Comparison of ENCODE assay signal across 21 mouse cellular contexts in genomic region chr9:37115820-37116219, GRCm38 (mm10). TPM values are rescaled to one million over a fixed set of nuclear protein-coding genes. Genes with fewer than 3 reads are reported as not detected.
DNase-seq lines count a peak whose midpoint lies in the region; ATAC-seq lines count a peak whose summit lies in the region.
"Had no signal": no experiment of that assay in that cellular context is flagged by ENCODE, and none has a peak within 500 bp of the region (broad histone marks: within the 10 kb centered on the region; RNA-seq: fewer than 3 reads in every experiment).

No protein-coding gene starts in this region.

- H3K27me3 ChIP-seq in heart, embryonic 10.5 days (ENCODE audit: insufficient read depth, poor library complexity, severe bottlenecking): no peaks in the 10 kb centered on the region
- H3K27me3 ChIP-seq in hindbrain, embryonic 11.5 days (ENCODE audit: control insufficient read depth, insufficient read depth, low read length): no peaks in the 10 kb centered on the region
- no peaks in the 10 kb centered on the region for H3K27me3 ChIP-seq in hindbrain, embryonic 14.5 days (ENCODE audit: control insufficient read depth, insufficient read depth, low read length)
- H3K27me3 ChIP-seq: embryonic facial prominence, embryonic 15.5 days; forebrain, embryonic 13.5 days; heart, embryonic 15.5 days had no signal

- no peak overlapping the region for H3K9ac ChIP-seq in hindbrain, embryonic 11.5 days (ENCODE audit: low read depth, low read length)
- H3K9ac ChIP-seq in hindbrain, embryonic 14.5 days: no peak overlapping the region
- H3K9ac ChIP-seq: embryonic facial prominence, embryonic 15.5 days; forebrain, embryonic 13.5 days; heart, embryonic 15.5 days had no signal

- peaks cover 14% of the 10 kb centered on the region for H3K4me1 ChIP-seq in heart, embryonic 10.5 days
- peaks cover 11% of the 10 kb centered on the region; the same call in 1 of the 2 replicates for H3K4me1 ChIP-seq in hindbrain, embryonic 11.5 days (replicated peaks; ENCODE audit: control insufficient read depth, insufficient read depth, low read length)
- H3K4me1 ChIP-seq in hindbrain, embryonic 14.5 days (replicated peaks; ENCODE audit: control insufficient read depth, insufficient read depth, low read length): peaks cover 13% of the 10 kb centered on the region

- WGBS in heart, embryonic 10.5 days: 80% methylated on average over 7 of the region's 7 CpGs
- WGBS in hindbrain, embryonic 11.5 days: 84% methylated on average over 7 of the region's 7 CpGs
- 63% methylated on average over 7 of the region's 7 CpGs for WGBS in hindbrain, embryonic 14.5 days

- H3K9me3 ChIP-seq in heart, embryonic 10.5 days: no peaks in the 10 kb centered on the region
- no peaks in the 10 kb centered on the region for H3K9me3 ChIP-seq in hindbrain, embryonic 11.5 days (ENCODE audit: control insufficient read depth, low read length)
- no peaks in the 10 kb centered on the region for H3K9me3 ChIP-seq in hindbrain, embryonic 14.5 days (ENCODE audit: control insufficient read depth, low read length)
- H3K9me3 ChIP-seq: embryonic facial prominence, embryonic 15.5 days; forebrain, embryonic 13.5 days; heart, embryonic 15.5 days had no signal

- ATAC-seq in hindbrain, embryonic 11.5 days (ENCODE audit: low FRiP score): no peak
- no peak for ATAC-seq in hindbrain, embryonic 14.5 days (ENCODE audit: low FRiP score)

- no peak overlapping the region for H3K27ac ChIP-seq in heart, embryonic 10.5 days
- H3K27ac ChIP-seq in hindbrain, embryonic 11.5 days (ENCODE audit: low read depth, low read length): 0 out of 2 replicates have a peak overlapping the region, but pooled peaks have one; percentile 13
- no peak overlapping the region for H3K27ac ChIP-seq in hindbrain, embryonic 14.5 days
- H3K27ac ChIP-seq: embryonic facial prominence, embryonic 15.5 days; heart, embryonic 15.5 days had no signal

- no peaks in the 10 kb centered on the region for H3K36me3 ChIP-seq in heart, embryonic 10.5 days
- no peaks in the 10 kb centered on the region for H3K36me3 ChIP-seq in hindbrain, embryonic 11.5 days (ENCODE audit: control insufficient read depth, insufficient read depth, low read length)
- no peaks in the 10 kb centered on the region for H3K36me3 ChIP-seq in hindbrain, embryonic 14.5 days (replicated peaks; ENCODE audit: control insufficient read depth, insufficient read depth)
- H3K36me3 ChIP-seq: embryonic facial prominence, embryonic 15.5 days; heart, embryonic 15.5 days had no signal

- H3K4me3 ChIP-seq in heart, embryonic 10.5 days: no peak overlapping the region
- no peak overlapping the region for H3K4me3 ChIP-seq in hindbrain, embryonic 11.5 days (ENCODE audit: low read depth, low read length)
- no peak overlapping the region for H3K4me3 ChIP-seq in hindbrain, embryonic 14.5 days (replicated peaks; ENCODE audit: low read length)
- H3K4me3 ChIP-seq: embryonic facial prominence, embryonic 15.5 days; erythroblast, embryonic 14.5 days; forebrain, embryonic 13.5 days; gastrocnemius, adult 2 months; heart, embryonic 15.5 days had no signal

- peak; percentile 93 for DNase-seq in heart, adult 11 months
- no peak for DNase-seq in heart, embryonic 10.5 days (ENCODE audit: low spot score)
- DNase-seq in hindbrain, embryonic 11.5 days (ENCODE audit: low spot score): no peak
- no peak for DNase-seq in hindbrain, embryonic 14.5 days (ENCODE audit: low spot score)
- peak; percentile 39 for DNase-seq in retina, postnatal 1 day
- no peak for DNase-seq in retina, embryonic 14.5 days (ENCODE audit: low spot score)
- no peak for DNase-seq in layer of hippocampus, postnatal 14 days (ENCODE audit: low spot score in 2 of 2)
- DNase-seq: adrenal gland, adult 2 months; adrenal gland, postnatal 25 days; cerebellum, adult 18-20 months; cerebellum, adult 9-11 months; cerebellum, postnatal 36 days; gastrocnemius, adult 2 months; gastrocnemius, postnatal 36 days; heart, postnatal 14 days; kidney, adult 11 months had no signal

- H3K4me2 ChIP-seq in hindbrain, embryonic 11.5 days (replicated peaks; ENCODE audit: low read depth, low read length): no peak overlapping the region
- no peak overlapping the region for H3K4me2 ChIP-seq in hindbrain, embryonic 14.5 days (replicated peaks)
- H3K4me2 ChIP-seq: embryonic facial prominence, embryonic 15.5 days; forebrain, embryonic 13.5 days; heart, embryonic 15.5 days had no signal

RNA-seq across cellular contexts. Expression of gene Pknox2, which starts 31.4 kb away (rescaled TPM):
- polyA plus RNA-seq in heart, embryonic 10.5 days (2016; fragmentation: Nextera tagmentation; extraction: Ambion mirVana): 8.8 and 9.1 TPM in 2 replicates
- 16.0 and 18.8 TPM in 2 replicates for polyA plus RNA-seq in hindbrain, embryonic 11.5 days (2014; fragmentation: Nextera tagmentation; extraction: Ambion mirVana)
- 25.1 and 25.8 TPM in 2 replicates for polyA plus RNA-seq in hindbrain, embryonic 14.5 days (2014; fragmentation: Nextera tagmentation; extraction: Ambion mirVana)
- 10 to 100 TPM; 25.4 to 29.5 TPM for total RNA-seq in layer of hippocampus, postnatal 14 days (2021)
- total RNA-seq: hematopoietic stem cell, adult 5-6 weeks had no signal
- polyA plus RNA-seq: erythroblast, embryonic 14.5 days had no signal

Comparison
In these comparisons a context has a peak if more than half of its experiments do, and no peak if none do; other contexts are left out.
1. DNase-seq: peak in heart, adult 11 months (single experiment) and retina, postnatal 1 day (single experiment); none in heart, embryonic 10.5 days (single experiment), hindbrain, embryonic 11.5 days (single experiment), hindbrain, embryonic 14.5 days (single experiment), retina, embryonic 14.5 days (single experiment) and layer of hippocampus, postnatal 14 days (0 of 2).